Mouse (Mus musculus) heart, embryonic 13.5 days (tissue): ENCODE data around the gene Sytl2. TPM values are rescaled to one million over a fixed set of nuclear protein-coding genes. Genes with fewer than 3 reads are reported as not detected.

Source experiments
- ATAC-seq: fragments of 200-750 bp; cut with Nextera tagmentation; 2 replicates; pipeline ENCODE4 v1.8.0; 2017; ENCODE audit warnings: moderate TSS enrichment; ENCODE audit not compliant: insufficient number of reproducible peaks, low FRiP score, low TSS enrichment; ENCODE audit errors: extremely low read depth
- H3K27ac ChIP-seq: fragments of 300-500 bp; sonication (generic); replicated peaks from 2 replicates; pipeline ENCODE4 v1.5.1; 2015; ENCODE audit warnings: moderate library complexity, mild to moderate bottlenecking, inconsistent platforms
- H3K27me3 ChIP-seq: fragments of 300-500 bp; sonication (generic); replicated peaks from 2 replicates; pipeline ENCODE4 v1.6.1; 2015; ENCODE audit warnings: mild to moderate bottlenecking, inconsistent platforms
- H3K36me3 ChIP-seq: fragments of 300-500 bp; sonication (generic); 2 replicates; pipeline ENCODE4 v1.6.1; 2015; ENCODE audit warnings: mild to moderate bottlenecking, inconsistent platforms
- H3K4me1 ChIP-seq: fragments of 300-500 bp; sonication (generic); 2 replicates; pipeline ENCODE4 v1.6.1; 2015; ENCODE audit warnings: inconsistent platforms
- H3K4me2 ChIP-seq: fragments of 300-500 bp; sonication (generic); 2 replicates; pipeline ENCODE4 v1.6.1; 2015; ENCODE audit warnings: inconsistent platforms, mild to moderate bottlenecking, moderate library complexity
- H3K4me3 ChIP-seq: fragments of 300-500 bp; sonication (generic); 2 replicates; pipeline ENCODE4 v1.5.1; 2015; ENCODE audit warnings: moderate library complexity, mild to moderate bottlenecking, inconsistent platforms
- H3K9ac ChIP-seq: fragments of 300-500 bp; sonication (generic); 2 replicates; pipeline ENCODE4 v1.6.1; 2015; ENCODE audit warnings: inconsistent platforms, mild to moderate bottlenecking, moderate library complexity
- H3K9me3 ChIP-seq: fragments of 300-500 bp; sonication (generic); 2 replicates; pipeline ENCODE4 v1.6.1; 2016; ENCODE audit warnings: inconsistent platforms
- WGBS: fragments of 180-500 bp; shearing (Covaris S2); methylation state at CpG from one replicate; pipeline ENCODE4 v1.1.7; 2015; ENCODE audit warnings: mixed read lengths; 5-methylcytosine and 5-hydroxymethylcytosine counted together
- polyA plus RNA-seq: library from polyadenylated mRNA; unstranded; fragments of >200 nt; fragmentation: Nextera tagmentation; extraction: Ambion mirVana; gene quantifications from 2 replicates; pipeline ENCODE4 v1.2.1, GENCODE M21; 2015

The Sytl2 gene
- polyA plus RNA-seq, 1 experiment from 2014 or later = 7.8 TPM

DNA sequence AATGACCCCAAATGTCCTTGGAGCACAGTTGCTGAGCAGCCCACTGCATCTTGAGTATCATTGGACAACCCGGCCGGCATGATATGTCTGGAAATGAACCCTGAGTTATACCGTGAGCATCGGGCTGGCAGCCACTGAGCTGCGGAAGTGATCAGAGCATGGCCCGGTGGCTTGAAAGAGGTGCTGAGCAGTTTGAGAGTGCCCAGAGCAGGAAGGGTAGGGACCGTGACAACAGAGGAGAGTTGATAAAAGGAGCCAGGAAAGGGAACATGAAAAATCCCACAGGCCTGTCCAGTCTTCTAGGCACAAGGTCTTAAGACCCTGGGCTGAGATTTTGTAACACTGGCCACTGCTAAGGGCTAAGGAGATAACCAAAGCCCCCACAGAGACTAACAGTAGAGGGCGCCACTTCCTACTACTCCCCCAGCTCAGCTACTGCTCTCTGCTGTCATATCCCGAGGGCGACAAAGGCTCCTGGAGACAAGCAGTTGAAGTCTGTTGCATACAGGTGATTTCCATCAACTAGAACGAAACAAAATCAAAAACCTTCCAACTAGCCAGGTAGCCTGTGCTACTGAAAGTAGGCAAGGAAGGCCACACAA is 21.7 kb upstream of the Sytl2 start:
- WGBS = 29% methylated on average over 11 of the region's 11 CpGs

DNA sequence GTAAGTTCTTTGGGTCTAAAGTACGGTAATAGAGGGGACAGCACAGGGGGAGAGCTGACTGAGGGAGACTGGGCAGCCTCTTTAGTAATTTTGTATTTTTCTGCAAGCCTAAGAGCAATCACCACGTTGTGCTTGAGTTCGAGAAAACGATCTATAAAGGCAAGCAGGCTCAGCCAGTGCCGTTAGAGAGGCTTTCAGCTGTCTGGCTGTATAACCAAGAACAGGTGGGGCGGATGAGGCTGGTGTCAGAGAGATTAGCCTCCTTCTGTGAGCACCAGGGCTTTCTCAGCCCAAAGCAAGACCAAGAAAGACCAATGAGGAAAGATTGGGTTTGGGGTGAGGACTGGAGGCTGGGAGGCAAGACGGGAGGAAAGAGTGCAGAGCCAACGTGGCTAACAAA is 21.2 kb upstream of the Sytl2 start:
- WGBS = 54% methylated on average over 8 of the region's 8 CpGs
- no peaks in the 10 kb centered on the region for H3K9me3 ChIP-seq
- no peak overlapping the region for H3K9ac ChIP-seq
- no peak overlapping the region for H3K27ac ChIP-seq
- H3K4me2 ChIP-seq = no peak overlapping the region
- ATAC-seq = no peak
- H3K4me3 ChIP-seq = no peak overlapping the region
- no peaks in the 10 kb centered on the region for H3K27me3 ChIP-seq
- no peaks in the 10 kb centered on the region for H3K36me3 ChIP-seq
- H3K4me1 ChIP-seq = no peaks in the 10 kb centered on the region

More for the DNA sequence above, 21.7 kb upstream of the Sytl2 start:
- H3K4me1 ChIP-seq = no peaks in the 10 kb centered on the region
- H3K27ac ChIP-seq = no peak overlapping the region
- H3K4me2 ChIP-seq = no peak overlapping the region
- no peak for ATAC-seq
- H3K9ac ChIP-seq = no peak overlapping the region
- H3K27me3 ChIP-seq = no peaks in the 10 kb centered on the region
- no peak overlapping the region for H3K4me3 ChIP-seq
- no peaks in the 10 kb centered on the region for H3K36me3 ChIP-seq
- H3K9me3 ChIP-seq = no peaks in the 10 kb centered on the region

DNA sequence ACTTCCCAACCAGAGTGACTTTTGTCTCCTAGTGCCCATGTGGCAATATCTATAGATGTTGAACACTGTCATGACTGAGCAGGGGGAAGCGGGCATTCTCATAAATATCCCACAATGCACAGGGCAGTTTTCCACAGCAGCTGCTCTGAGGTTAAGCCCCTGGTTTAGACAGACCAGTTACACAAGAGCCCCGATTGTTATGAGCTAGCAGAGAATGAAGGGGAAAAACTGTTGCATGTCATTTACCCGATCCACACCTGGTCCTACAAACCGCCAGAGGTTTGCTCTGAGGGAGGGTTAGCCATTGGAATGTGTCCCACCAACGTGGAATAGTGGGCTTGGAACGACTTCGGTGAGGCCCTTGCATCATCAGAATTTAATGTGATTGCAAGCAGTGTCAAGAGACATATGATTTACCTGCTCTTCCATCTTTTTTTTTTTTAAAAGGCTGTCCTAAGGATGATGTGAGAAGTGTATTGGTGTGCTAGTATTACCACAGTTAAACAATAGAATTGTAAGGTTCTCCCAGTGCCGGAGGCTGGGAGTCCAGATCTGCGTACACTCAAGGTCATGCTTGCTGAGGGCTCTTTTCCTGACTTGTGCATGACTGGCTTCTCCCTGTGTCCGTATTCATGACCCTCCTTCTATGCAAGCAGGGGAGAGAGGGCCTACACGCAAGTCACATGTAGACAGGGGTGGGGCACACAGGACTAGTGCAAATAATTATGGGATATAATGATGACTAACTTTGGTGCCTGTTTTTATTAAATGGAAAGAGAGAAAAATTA is 20.1 kb upstream of the Sytl2 start:
- Histone ChIP-seq H3K4me3 (no peak overlapping the region), H3K9me3 (no peaks in the 10 kb centered on the region), H3K9ac (no peak overlapping the region), H3K27me3 (no peaks in the 10 kb centered on the region), H3K4me2 (no peak overlapping the region), H3K4me1 (no peaks in the 10 kb centered on the region), H3K36me3 (no peaks in the 10 kb centered on the region), H3K27ac (no peak overlapping the region)
- 79% methylated on average over 11 of the region's 11 CpGs for WGBS
- no peak for ATAC-seq

DNA sequence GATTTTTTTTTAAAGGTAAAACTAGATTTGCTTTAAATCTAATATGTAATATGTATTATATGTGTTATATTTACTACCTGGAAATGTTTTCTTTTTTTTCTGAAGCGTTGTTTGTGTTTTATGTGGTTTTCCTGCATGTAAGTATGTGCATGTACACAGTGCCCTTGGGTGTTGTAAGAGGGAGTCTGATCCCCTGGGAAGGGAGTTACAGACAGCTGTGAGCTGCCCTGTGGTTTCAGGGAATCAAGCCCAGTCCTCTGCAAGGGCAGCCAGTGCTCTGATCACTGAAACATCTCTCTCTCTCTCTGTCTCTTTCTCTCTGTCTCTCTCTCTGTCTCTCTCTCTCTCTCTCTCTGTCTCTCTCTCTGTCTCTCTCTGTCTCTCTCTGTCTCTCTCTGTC is 19.3 kb upstream of the Sytl2 start:
- Histone ChIP-seq H3K27ac (no peak overlapping the region), H3K9me3 (no peaks in the 10 kb centered on the region), H3K4me3 (no peak overlapping the region), H3K4me1 (no peaks in the 10 kb centered on the region), H3K27me3 (no peaks in the 10 kb centered on the region), H3K9ac (no peak overlapping the region), H3K36me3 (no peaks in the 10 kb centered on the region), H3K4me2 (no peak overlapping the region)
- no peak for ATAC-seq
- 78% methylated on average over 1 of the region's 1 CpGs for WGBS

DNA sequence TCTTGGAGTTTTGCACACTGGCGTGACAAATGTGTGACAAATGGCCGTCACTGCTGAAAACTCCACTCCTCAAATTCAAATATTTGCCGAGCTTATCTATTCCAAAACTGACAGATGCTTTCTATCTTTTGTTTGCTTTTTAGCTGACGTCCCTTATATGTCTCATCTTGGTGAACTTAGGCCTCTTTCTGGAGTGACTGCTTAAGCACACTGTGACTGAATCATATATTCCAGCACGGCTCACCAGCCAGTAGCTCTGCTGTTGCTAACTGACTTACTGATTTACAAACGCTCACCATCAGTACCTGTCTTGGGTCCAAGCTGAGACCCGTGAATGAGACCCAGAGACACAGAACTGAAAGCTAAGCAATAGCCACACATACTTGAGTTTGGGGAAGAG is 17.3 kb upstream of the Sytl2 start:
- Histone ChIP-seq H3K4me3 (no peak overlapping the region), H3K9me3 (no peaks in the 10 kb centered on the region), H3K4me2 (no peak overlapping the region), H3K36me3 (no peaks in the 10 kb centered on the region), H3K27ac (no peak overlapping the region), H3K27me3 (no peaks in the 10 kb centered on the region), H3K4me1 (no peaks in the 10 kb centered on the region), H3K9ac (no peak overlapping the region)
- ATAC-seq = no peak
- WGBS = 56% methylated on average over 7 of the region's 7 CpGs

DNA sequence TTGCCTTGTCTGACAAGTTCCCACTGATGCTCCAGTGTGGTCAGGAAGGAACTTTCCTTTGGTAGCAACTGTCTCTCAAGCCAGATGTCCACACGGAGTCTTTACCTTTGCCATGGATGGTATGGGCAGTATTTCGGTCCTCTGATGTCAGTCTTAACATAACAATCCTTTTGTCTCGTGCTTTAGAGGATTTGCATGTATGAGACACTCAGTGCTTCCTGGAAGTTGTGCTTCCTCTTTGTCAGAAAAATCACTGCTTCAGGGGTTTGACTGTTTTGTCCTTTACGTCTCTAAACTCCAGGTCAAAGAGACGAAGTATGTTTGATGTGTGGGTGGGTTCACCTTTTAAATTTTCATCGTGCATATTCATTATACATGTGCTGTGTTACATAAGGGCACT is 10.2 kb upstream of the Sytl2 start:
- Histone ChIP-seq H3K4me3 (no peak overlapping the region), H3K27me3 (no peaks in the 10 kb centered on the region), H3K9me3 (no peaks in the 10 kb centered on the region), H3K4me1 (no peaks in the 10 kb centered on the region), H3K36me3 (no peaks in the 10 kb centered on the region), H3K9ac (no peak overlapping the region), H3K4me2 (no peak overlapping the region), H3K27ac (no peak overlapping the region)
- ATAC-seq = no peak
- WGBS = 72% methylated on average over 6 of the region's 6 CpGs

DNA sequence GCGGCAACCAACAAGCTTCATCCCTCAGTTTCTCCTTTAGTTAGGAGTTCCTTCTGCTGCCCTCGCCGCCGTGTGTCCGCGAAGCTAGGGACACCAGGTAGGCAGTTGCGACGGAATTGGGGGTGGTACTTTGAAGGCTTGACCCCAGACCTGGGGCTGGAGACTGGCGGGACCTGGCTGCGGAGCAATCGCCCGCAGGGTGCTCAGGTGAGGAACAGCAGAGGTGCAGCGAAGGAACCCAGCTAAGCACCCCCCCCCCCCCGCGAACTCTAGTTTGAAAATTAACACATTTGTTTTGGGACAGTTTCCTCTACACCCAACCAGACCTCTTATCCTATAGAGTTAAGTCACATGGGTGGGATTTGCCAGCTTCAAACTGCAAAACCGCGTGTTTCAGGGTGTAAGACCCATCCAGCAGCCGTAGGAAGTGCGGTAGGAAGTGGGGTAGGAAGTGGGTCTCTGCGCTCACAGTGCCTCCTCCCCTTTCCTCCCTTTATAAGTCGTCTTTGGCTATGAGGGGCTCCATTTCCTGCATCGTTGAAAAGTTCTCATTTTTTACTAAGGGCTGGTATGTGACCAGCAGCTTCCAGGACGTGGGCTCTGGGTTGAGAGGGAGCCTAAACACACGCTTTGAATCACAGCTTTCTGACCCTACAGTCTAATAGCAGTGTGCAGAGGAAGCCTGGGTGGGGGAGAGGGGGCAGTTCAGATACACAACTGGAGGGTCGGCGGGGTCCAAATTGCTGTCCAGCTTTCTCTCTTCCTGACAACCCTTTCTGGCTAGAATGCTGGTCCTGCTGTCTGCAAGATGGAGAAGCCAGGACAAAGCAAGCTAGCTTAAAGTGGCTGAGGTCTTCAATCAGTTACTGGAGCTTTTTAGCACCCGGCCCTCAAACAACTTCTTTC is 848 bp downstream of the Sytl2 start:
- H3K27ac ChIP-seq = no peak overlapping the region
- H3K9ac ChIP-seq = peak overlapping the region; percentile 82
- H3K4me1 ChIP-seq = peaks cover 8% of the 10 kb centered on the region; the same call in 1 of the 2 replicates
- peak overlapping the region; percentile 68 for H3K4me3 ChIP-seq
- peak overlapping the region; percentile 98 for H3K4me2 ChIP-seq
- H3K9me3 ChIP-seq = no peaks in the 10 kb centered on the region
- H3K36me3 ChIP-seq = no peaks in the 10 kb centered on the region
- ATAC-seq = peak; percentile 2; the same call in 1 of the 2 replicates
- 3% methylated on average over 27 of the region's 27 CpGs for WGBS
- peaks cover 37% of the 10 kb centered on the region for H3K27me3 ChIP-seq

DNA sequence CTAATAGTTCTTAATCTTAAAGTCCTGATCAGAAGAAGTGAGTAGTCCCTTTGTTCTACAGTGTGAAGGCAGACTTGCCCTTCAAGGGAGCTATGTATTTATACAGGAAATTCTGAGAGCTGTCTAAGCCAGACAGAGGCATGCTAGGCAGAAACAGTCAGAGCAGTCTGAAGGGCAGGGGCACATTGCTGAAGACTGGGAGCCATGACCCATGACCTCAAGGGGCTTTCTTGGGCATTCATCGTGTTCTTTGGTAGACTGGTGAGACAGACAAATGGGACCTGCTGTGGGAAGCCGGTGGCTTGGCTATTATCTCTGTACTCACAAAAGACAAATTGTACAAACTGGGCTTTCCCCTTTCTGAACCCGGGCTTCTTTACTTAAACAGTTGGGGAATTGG is 4.0 kb downstream of the Sytl2 start:
- Histone ChIP-seq H3K27me3 (peaks cover 21% of the 10 kb centered on the region), H3K9me3 (no peaks in the 10 kb centered on the region), H3K4me2 (no peak overlapping the region), H3K4me1 (peaks cover 8% of the 10 kb centered on the region; the same call in 1 of the 2 replicates), H3K9ac (no peak overlapping the region), H3K4me3 (no peak overlapping the region), H3K36me3 (no peaks in the 10 kb centered on the region), H3K27ac (no peak overlapping the region)
- no peak for ATAC-seq
- 46% methylated on average over 3 of the region's 3 CpGs for WGBS

DNA sequence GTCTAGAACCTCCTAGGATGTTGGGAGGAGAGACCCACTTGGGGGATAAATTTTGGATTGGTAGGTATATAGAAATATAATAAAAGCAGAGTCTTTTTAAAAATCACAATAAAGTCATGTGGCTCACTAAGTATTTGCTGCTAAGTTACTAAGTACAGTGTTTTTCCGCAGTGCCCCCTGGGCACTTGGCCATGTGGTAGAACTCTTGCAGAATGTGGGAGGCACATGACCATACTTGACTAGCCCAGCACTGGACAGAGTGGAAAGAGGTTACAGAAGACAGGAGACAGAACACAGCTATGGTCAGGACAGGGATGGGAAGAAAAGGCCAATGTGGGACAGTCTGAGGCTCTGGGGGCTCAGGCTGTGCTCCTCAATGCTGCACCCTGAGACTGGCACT is 4.9 kb downstream of the Sytl2 start:
- Histone ChIP-seq H3K9me3 (no peaks in the 10 kb centered on the region), H3K27me3 (peaks cover 17% of the 10 kb centered on the region), H3K4me3 (no peak overlapping the region), H3K36me3 (no peaks in the 10 kb centered on the region), H3K9ac (no peak overlapping the region), H3K4me1 (peaks cover 8% of the 10 kb centered on the region; the same call in 1 of the 2 replicates), H3K27ac (no peak overlapping the region), H3K4me2 (no peak overlapping the region)
- WGBS = 66% methylated on average over 1 of the region's 1 CpGs
- ATAC-seq = no peak

DNA sequence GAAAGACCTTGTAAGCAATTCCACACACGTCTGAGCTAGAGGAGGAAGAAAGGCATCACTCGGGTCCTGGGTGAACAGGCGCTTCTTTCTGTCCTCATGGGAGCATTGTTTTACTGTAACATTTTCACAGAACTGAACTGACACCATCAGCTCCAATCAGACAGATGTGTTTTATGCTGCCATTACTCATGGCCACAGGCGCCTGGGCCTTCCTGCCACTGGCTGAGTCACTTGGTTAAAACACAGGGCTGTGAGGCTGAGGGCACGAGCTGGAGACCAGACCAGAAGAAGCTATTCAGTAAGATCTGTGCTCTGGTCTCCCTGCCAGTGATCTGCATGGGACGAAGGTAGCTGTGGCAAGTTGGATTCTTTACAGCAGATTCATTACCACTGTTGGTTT is 6.0 kb downstream of the Sytl2 start:
- no peaks in the 10 kb centered on the region for H3K9me3 ChIP-seq
- ATAC-seq = no peak
- WGBS = 73% methylated on average over 6 of the region's 6 CpGs
- H3K36me3 ChIP-seq = no peaks in the 10 kb centered on the region
- peaks cover 15% of the 10 kb centered on the region for H3K27me3 ChIP-seq
- H3K27ac ChIP-seq = no peak overlapping the region
- no peak overlapping the region for H3K9ac ChIP-seq
- H3K4me3 ChIP-seq = no peak overlapping the region
- no peak overlapping the region for H3K4me2 ChIP-seq
- peaks cover 2% of the 10 kb centered on the region; the same call in 1 of the 2 replicates for H3K4me1 ChIP-seq

DNA sequence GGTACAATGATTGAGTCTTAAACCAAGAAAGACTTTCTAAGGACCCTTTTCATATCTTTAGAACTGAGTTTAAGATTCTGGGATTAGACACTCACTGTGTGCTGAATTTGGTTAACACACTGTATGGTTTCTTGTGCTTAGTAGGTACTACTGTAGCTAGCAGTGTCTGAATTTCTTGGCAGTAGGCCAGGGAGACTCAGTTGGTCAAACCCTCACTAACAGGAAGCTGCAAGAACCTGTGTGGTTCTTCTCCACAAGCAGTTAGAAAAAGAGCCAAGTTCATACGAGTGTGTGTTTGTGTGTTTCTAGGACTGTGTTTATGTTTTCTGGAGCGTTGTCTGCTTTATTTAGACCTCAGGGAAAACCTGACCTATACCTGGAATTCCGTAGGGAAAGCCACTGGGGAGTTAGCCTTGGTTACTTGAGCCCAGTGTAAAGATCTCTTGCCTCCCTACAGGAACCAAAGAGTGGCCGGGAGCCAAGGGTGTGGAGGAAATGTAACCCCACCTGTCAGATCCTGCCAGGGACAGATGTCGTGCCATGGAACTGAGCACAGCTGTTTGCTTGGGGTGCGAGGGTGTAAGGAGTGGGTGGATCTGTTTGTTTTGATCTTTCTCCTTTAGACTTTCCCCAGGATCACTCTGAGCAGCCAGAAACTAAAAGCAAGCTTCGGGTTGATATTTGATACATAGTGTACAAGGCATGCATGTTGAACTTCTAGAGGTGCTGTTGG is 10.3 kb downstream of the Sytl2 start:
- no peak for ATAC-seq
- WGBS = 54% methylated on average over 7 of the region's 7 CpGs
- H3K9me3 ChIP-seq = no peaks in the 10 kb centered on the region
- H3K4me3 ChIP-seq = no peak overlapping the region
- H3K36me3 ChIP-seq = no peaks in the 10 kb centered on the region
- H3K9ac ChIP-seq = no peak overlapping the region
- H3K4me1 ChIP-seq = no peaks in the 10 kb centered on the region
- no peak overlapping the region for H3K27ac ChIP-seq
- H3K27me3 ChIP-seq = no peaks in the 10 kb centered on the region
- no peak overlapping the region for H3K4me2 ChIP-seq
